Mouse (Mus musculus): Measurements from ENCODE around the gene Fam53b. TPM values are rescaled to one million over a fixed set of nuclear protein-coding genes. Genes with fewer than 3 reads are reported as not detected.

Fam53b gene
- polyA plus RNA-seq (2021; fragmentation: Nextera tagmentation): 14.0 and 17.5 TPM in 2 replicates
- long read RNA-seq, experiment 1, full-length matches to known transcripts: 9 of 20 reads
- long read RNA-seq, experiment 1, partial matches to known transcripts: 3 of 20 reads
- long read RNA-seq, experiment 1, other reads (novel, unspliced or antisense): 8 of 20 reads
- long read RNA-seq, experiment 2, partial matches to known transcripts: 0 of 10 reads
- long read RNA-seq, experiment 2, other reads (novel, unspliced or antisense): 10 of 10 reads

DNA sequence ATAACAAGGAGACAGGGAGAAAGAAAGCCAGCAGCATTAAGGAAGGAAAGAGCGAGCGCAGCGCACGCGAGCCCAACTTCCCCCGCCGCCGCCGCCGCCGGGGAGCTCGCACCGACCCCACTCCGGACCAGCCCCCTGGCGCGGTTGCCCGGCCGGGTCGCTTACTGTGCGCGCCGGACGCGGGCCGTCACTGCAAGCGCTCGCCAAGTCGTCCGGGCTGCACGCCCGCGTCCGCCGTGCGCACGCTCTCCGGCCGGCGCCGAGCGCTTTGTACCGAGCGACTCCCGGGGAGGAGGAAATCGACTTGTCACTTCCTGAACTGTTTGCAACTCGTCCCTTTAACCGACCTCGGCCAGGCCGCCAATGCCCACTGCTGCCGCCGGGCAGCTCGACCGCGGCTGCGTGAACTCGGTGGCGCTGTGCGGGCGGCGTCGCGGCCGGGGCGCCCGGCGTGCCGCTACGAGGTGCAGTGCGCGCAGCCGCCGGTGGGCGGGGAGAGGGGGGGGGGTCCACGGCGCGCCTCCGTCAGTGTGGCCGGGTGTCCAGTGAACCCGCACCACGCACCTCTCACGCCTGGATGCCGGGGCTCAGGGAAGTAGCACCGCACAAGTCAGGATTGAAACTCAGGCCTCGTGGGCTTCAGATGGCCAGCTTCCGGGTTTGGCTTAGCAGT is at the start of gene Fam53b:
Gene Fam53b (minus strand): TSS at position 471 of the 673 bp plus-strand sequence.

DNA sequence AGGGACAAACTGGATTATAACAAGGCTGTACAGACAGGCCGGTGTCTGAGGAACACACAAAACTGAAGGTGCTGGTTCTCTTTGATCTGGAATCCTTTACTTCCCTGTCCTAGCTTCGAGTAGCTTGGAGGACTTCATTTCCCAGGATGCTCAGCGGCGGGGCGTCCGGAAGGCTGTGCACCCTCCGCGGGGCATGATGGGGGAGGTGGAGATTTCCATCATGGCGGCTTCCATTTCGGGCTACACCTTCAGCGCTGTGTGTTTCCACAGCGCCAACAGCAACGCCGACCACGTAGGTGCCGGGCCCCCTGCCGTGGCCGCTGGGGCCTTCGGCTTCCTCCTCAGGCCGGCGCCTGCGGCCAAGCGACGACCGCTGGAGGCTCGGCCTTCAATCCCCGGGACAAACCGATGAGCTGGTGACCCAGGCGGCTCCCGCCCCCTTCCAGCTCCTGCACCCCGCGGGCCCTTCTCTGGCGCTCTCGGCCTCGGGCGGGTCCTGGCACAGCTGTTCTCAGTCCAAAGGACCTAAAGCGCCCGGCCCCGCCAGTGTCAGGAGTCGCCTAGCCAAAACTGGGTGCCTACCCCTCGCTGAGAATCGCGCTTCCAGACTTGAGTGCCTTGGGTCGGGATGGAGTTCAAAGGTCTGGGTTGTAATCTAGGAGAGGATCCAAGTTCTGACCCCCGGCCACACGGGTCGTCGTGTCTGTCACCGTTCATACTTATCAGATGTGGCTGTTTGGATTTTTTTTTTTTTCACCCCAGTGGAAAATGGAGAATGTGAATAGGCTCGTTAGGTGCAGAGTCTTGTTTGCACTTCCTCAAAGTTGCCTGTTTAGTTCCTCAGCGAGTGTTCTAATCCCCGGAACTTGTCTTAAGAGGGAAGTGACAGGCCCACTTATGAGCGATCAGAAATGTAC is 45.6 kb upstream of the Fam53b start, which contains the start of gene Abraxas2:
Gene Abraxas2 (plus strand): TSS at position 184 of the 917 bp plus-strand sequence.

DNA sequence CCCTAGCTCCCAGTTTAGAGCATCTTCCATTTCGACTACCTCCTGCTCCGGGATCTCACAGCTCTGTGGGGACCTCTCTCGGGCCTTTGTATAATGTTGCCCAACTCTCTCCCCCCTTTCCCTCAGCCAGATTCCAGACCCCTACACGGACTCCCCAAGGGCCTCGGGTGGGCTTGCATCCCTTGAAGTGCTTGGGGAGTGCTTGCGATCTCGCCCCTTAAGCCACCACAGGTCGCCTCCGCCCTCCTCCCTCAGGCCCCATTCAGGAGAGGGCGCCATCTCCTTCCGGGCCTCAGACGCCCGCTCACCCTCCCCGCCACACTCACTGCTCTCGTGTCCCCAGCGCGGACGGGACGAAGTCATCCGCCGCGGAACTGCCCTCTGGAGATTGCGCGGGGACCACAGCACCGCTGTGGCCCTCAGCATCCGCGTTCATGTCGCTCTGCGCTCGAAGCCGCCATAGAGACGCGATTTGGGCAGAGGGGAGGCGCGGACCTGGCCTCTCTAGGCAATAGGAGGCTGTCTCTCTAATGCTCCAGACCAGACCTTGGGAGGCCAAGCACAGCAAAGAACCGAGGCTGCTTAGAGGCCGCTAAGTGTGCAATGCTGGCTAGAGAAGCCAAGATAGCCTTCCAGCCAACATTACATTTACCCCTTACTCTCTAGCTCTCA is 38.6 kb upstream of the Fam53b start, which contains the start of gene Eef1akmt2:
Gene Eef1akmt2 (minus strand): TSS at position 501 of the 672 bp plus-strand sequence.

Other genes with a start within 250 kb of the Fam53b start
- gene Oat, start 237.5 kb downstream of the Fam53b start, polyA plus RNA-seq (2021; fragmentation: Nextera tagmentation): 47.9 and 62.7 TPM in 2 replicates
- not detected in 2 replicates for gene Nkx1-2, start 214.2 kb downstream of the Fam53b start, polyA plus RNA-seq (2021; fragmentation: Nextera tagmentation)
- 18.6 and 19.7 TPM in 2 replicates for gene Lhpp, start 203.2 kb downstream of the Fam53b start, polyA plus RNA-seq (2021; fragmentation: Nextera tagmentation)
- 47.6 and 51.8 TPM in 2 replicates for gene Eef1akmt2, start 38.8 kb upstream of the Fam53b start, polyA plus RNA-seq (2021; fragmentation: Nextera tagmentation)
- gene Abraxas2, start 45.3 kb upstream of the Fam53b start, polyA plus RNA-seq (2021; fragmentation: Nextera tagmentation): 29.7 and 46.4 TPM in 2 replicates
- 7.4 and 9.2 TPM in 2 replicates for gene Zranb1, start 117.3 kb upstream of the Fam53b start, polyA plus RNA-seq (2021; fragmentation: Nextera tagmentation)